Mouse (Mus musculus) liver, embryonic 13.5 days (tissue): ENCODE data around the gene Coq9. TPM values are rescaled to one million over a fixed set of nuclear protein-coding genes. Genes with fewer than 3 reads are reported as not detected.

Source experiments
- ATAC-seq: fragments of 200-750 bp; cut with Nextera tagmentation; 2 replicates; pipeline ENCODE4 v1.8.0; 2017; ENCODE audit warnings: low read depth, mild to moderate bottlenecking, moderate number of reproducible peaks, moderate library complexity
- DNase-seq: peaks from one replicate; pipeline ENCODE4 v3.0.0; 2022
- H3K27ac ChIP-seq: fragments of 300-500 bp; sonication (generic); 2 replicates; pipeline ENCODE4 v1.5.1; 2015; ENCODE audit warnings: moderate library complexity, mild to moderate bottlenecking, inconsistent platforms
- H3K27me3 ChIP-seq: fragments of 300-500 bp; sonication (generic); 2 replicates; pipeline ENCODE4 v1.6.1; 2015; ENCODE audit warnings: mild to moderate bottlenecking, inconsistent platforms
- H3K36me3 ChIP-seq: fragments of 300-500 bp; sonication (generic); 2 replicates; pipeline ENCODE4 v1.6.1; 2015; ENCODE audit warnings: mild to moderate bottlenecking, inconsistent platforms
- H3K4me1 ChIP-seq: fragments of 300-500 bp; sonication (generic); replicated peaks from 2 replicates; pipeline ENCODE4 v1.6.1; 2015; ENCODE audit warnings: inconsistent platforms
- H3K4me2 ChIP-seq: fragments of 300-500 bp; sonication (generic); 2 replicates; pipeline ENCODE4 v1.6.1; 2015; ENCODE audit warnings: inconsistent platforms, mild to moderate bottlenecking, moderate library complexity
- H3K4me3 ChIP-seq: fragments of 300-500 bp; sonication (generic); replicated peaks from 2 replicates; pipeline ENCODE4 v1.5.1; 2015; ENCODE audit warnings: mild to moderate bottlenecking, inconsistent platforms
- H3K9ac ChIP-seq: fragments of 300-500 bp; sonication (generic); 2 replicates; pipeline ENCODE4 v1.6.1; 2015; ENCODE audit warnings: mild to moderate bottlenecking, inconsistent platforms
- H3K9me3 ChIP-seq: fragments of 300-500 bp; sonication (generic); replicated peaks from 2 replicates; pipeline ENCODE4 v1.6.1; 2016; ENCODE audit warnings: inconsistent platforms
- WGBS: fragments of 180-500 bp; shearing (Covaris S2); methylation state at CpG from one replicate; pipeline ENCODE4 v1.1.7; 2015; ENCODE audit not compliant: insufficient replicate concordance; 5-methylcytosine and 5-hydroxymethylcytosine counted together
- polyA plus RNA-seq: library from polyadenylated mRNA; unstranded; fragments of >200 nt; fragmentation: Nextera tagmentation; extraction: Ambion mirVana; gene quantifications from 2 replicates; pipeline ENCODE4 v1.2.1, GENCODE M21; 2015

Coq9 gene
- 51.4 and 51.5 TPM in 2 replicates for polyA plus RNA-seq

GRCm38 (mm10) chr8:94837662-94838574, at the start of gene Coq9, which contains the start of gene Ciapin1:
TSS of gene Coq9 (plus strand) at chr8:94838321.
TSS of gene Ciapin1 (minus strand) at chr8:94838358.
- peak within 1 kb of the TSS; percentile 78 for H3K4me2 ChIP-seq
- peak within 1 kb of the TSS; percentile 96 for H3K9ac ChIP-seq
- ATAC-seq (peak; percentile 95), DNase-seq (peak; percentile 93)
- H3K27ac ChIP-seq: peak within 1 kb of the TSS; percentile 93
- peaks cover 6% of the 10 kb centered on the region for H3K36me3 ChIP-seq
- H3K9me3 ChIP-seq: no peaks in the 10 kb centered on the region
- H3K27me3 ChIP-seq: no peaks in the 10 kb centered on the region
- peaks cover 49% of the 10 kb centered on the region for H3K4me1 ChIP-seq
- peak within 1 kb of the TSS; percentile 81 for H3K4me3 ChIP-seq
- under 1% methylated on average over 82 of the region's 82 CpGs for WGBS

GRCm38 (mm10) chr8:94789256-94789955, 48.7 kb upstream of the Coq9 start:
- DNase-seq (no peak), ATAC-seq (no peak)
- Histone ChIP-seq H3K27me3 (peaks cover 32% of the 10 kb centered on the region), H3K4me3 (no peak overlapping the region), H3K9me3 (no peaks in the 10 kb centered on the region), H3K9ac (no peak overlapping the region), H3K36me3 (no peaks in the 10 kb centered on the region), H3K27ac (peak overlapping the region; percentile 99), H3K4me1 (peaks cover 59% of the 10 kb centered on the region), H3K4me2 (no peak overlapping the region)
- 79% methylated on average over 10 of the region's 10 CpGs for WGBS

- 81% methylated on average over 4 of the region's 4 CpGs for WGBS
- Histone ChIP-seq H3K36me3 (no peaks in the 10 kb centered on the region), H3K27ac (no peak overlapping the region), H3K9ac (no peak overlapping the region), H3K27me3 (peaks cover 23% of the 10 kb centered on the region), H3K4me1 (peaks cover 16% of the 10 kb centered on the region), H3K9me3 (no peaks in the 10 kb centered on the region), H3K4me3 (no peak overlapping the region), H3K4me2 (no peak overlapping the region)
- ATAC-seq: peak; percentile 50; the same call in 1 of the 2 replicates
- no peak for DNase-seq
Observed at GRCm38 (mm10) chr8:94794368-94794767, 43.8 kb upstream of the Coq9 start.

GRCm38 (mm10) chr8:94794782-94795181, 43.3 kb upstream of the Coq9 start:
- ATAC-seq: peak; percentile 58; the same call in 1 of the 2 replicates
- Histone ChIP-seq H3K4me1 (peaks cover 12% of the 10 kb centered on the region), H3K4me2 (no peak overlapping the region), H3K27ac (no peak overlapping the region), H3K9me3 (no peaks in the 10 kb centered on the region), H3K27me3 (peaks cover 19% of the 10 kb centered on the region), H3K9ac (no peak overlapping the region), H3K36me3 (no peaks in the 10 kb centered on the region), H3K4me3 (no peak overlapping the region)
- WGBS: 78% methylated on average over 2 of the region's 2 CpGs
- no peak for DNase-seq

GRCm38 (mm10) chr8:94800278-94800968, 37.7 kb upstream of the Coq9 start:
- Histone ChIP-seq H3K9me3 (no peaks in the 10 kb centered on the region), H3K4me1 (peaks cover 34% of the 10 kb centered on the region), H3K4me2 (no peak overlapping the region), H3K4me3 (no peak overlapping the region), H3K27me3 (peaks cover 6% of the 10 kb centered on the region), H3K27ac (no peak overlapping the region), H3K9ac (no peak overlapping the region), H3K36me3 (no peaks in the 10 kb centered on the region)
- WGBS: 39% methylated on average over 7 of the region's 7 CpGs
- no peak for ATAC-seq
- peak; percentile 61 for DNase-seq

GRCm38 (mm10) chr8:94801293-94802095, 36.6 kb upstream of the Coq9 start:
- H3K4me3 ChIP-seq: no peak overlapping the region
- H3K27me3 ChIP-seq: peaks cover 8% of the 10 kb centered on the region
- 38% methylated on average over 14 of the region's 14 CpGs for WGBS
- H3K9ac ChIP-seq: no peak overlapping the region
- H3K4me2 ChIP-seq: peak overlapping the region; percentile 32; the same call in 1 of the 2 replicates
- DNase-seq: no peak
- ATAC-seq: no peak
- H3K36me3 ChIP-seq: no peaks in the 10 kb centered on the region
- H3K27ac ChIP-seq: no peak overlapping the region
- H3K4me1 ChIP-seq: peaks cover 34% of the 10 kb centered on the region
- no peaks in the 10 kb centered on the region for H3K9me3 ChIP-seq

GRCm38 (mm10) chr8:94802375-94802774, 35.7 kb upstream of the Coq9 start:
- Histone ChIP-seq H3K27ac (no peak overlapping the region; the same call in 1 of the 2 replicates), H3K9ac (no peak overlapping the region), H3K9me3 (no peaks in the 10 kb centered on the region), H3K4me2 (no peak overlapping the region), H3K36me3 (no peaks in the 10 kb centered on the region), H3K4me3 (no peak overlapping the region), H3K27me3 (peaks cover 12% of the 10 kb centered on the region), H3K4me1 (peaks cover 35% of the 10 kb centered on the region)
- DNase-seq (no peak), ATAC-seq (0 out of 2 replicates have a peak, but pooled peaks have one; percentile 12)
- WGBS: 17% methylated on average over 4 of the region's 4 CpGs

- Histone ChIP-seq H3K9ac (no peak overlapping the region), H3K4me2 (no peak overlapping the region), H3K27ac (no peak overlapping the region), H3K27me3 (peaks cover 15% of the 10 kb centered on the region), H3K36me3 (no peaks in the 10 kb centered on the region), H3K4me1 (peaks cover 47% of the 10 kb centered on the region), H3K4me3 (no peak overlapping the region), H3K9me3 (no peaks in the 10 kb centered on the region)
- no peak for DNase-seq
- ATAC-seq: no peak
- 55% methylated on average over 6 of the region's 6 CpGs for WGBS
Observed at GRCm38 (mm10) chr8:94803551-94803950, 34.6 kb upstream of the Coq9 start.

- Histone ChIP-seq H3K4me2 (peak overlapping the region; percentile 4; the same call in 1 of the 2 replicates), H3K36me3 (no peaks in the 10 kb centered on the region), H3K27ac (no peak overlapping the region), H3K4me1 (peaks cover 56% of the 10 kb centered on the region), H3K27me3 (peaks cover 15% of the 10 kb centered on the region), H3K9ac (no peak overlapping the region), H3K9me3 (no peaks in the 10 kb centered on the region), H3K4me3 (no peak overlapping the region)
- ATAC-seq (no peak), DNase-seq (no peak)
- WGBS: 10% methylated on average over 10 of the region's 10 CpGs
Observed at GRCm38 (mm10) chr8:94804546-94805340, 33.4 kb upstream of the Coq9 start.

GRCm38 (mm10) chr8:94805811-94806210, 32.3 kb upstream of the Coq9 start:
- Histone ChIP-seq H3K4me1 (peaks cover 51% of the 10 kb centered on the region), H3K27me3 (peaks cover 11% of the 10 kb centered on the region), H3K36me3 (no peaks in the 10 kb centered on the region), H3K27ac (no peak overlapping the region), H3K9me3 (no peaks in the 10 kb centered on the region), H3K4me3 (no peak overlapping the region), H3K4me2 (no peak overlapping the region), H3K9ac (no peak overlapping the region)
- ATAC-seq (no peak), DNase-seq (no peak)
- WGBS: 69% methylated on average over 4 of the region's 4 CpGs
